Mouse (Mus musculus): Measurements from ENCODE around the gene Abcb8. TPM values are rescaled to one million over a fixed set of nuclear protein-coding genes. Genes with fewer than 3 reads are reported as not detected.

Abcb8 gene
- total RNA-seq, 2 experiments from 2014 or later = 46.7 to 51.4 TPM

- DNase-seq (ENCODE audit: low spot score in 2 of 2) = peak; percentile 77 to 80
Observed at GRCm38 (mm10) chr5:24447624-24448298, 54.3 kb downstream of the Abcb8 start, which contains the start of gene Tmub1. Tmub1 (minus strand) TSS chr5:24447854.

DNA sequence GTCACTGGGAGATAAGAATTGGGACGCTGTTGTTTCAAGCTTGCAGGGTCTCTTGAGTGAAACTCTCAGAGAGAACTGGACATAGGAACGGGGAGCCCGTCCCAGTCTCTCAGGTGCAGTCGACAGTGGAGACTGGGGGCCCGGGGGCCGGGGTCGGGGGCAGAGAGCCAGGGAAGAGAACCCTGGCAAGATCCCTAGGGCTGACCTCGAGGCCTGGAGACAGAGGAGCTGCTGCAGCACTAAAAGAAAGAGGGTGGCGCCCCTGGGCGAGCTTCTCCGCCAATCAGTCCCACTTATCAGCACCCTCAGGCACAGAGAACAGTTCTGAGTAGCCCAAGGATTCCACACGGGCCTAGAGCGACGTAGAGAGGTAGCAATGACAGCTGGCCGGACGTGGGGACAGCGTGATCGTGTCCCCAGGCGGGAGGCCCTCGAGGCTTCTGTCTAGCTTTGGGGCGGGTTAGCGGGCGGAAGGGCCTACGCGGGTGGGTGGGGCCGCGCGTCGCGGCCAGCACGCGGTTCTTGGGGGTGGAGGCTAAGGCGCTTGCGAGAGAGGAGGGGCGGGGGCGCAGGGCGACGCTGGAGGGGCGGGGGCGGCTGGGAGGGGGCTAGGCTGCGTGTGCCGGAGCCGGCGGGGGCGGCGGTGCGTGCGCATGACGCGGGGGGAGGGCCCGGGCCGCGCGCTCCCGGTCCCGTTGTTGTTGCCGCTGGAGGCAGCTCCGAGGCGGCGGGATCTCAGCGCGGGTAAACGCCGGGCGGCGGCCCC, 58.0 kb downstream of the Abcb8 start:
- peak; percentile 86 to 90 for DNase-seq (ENCODE audit: low spot score in 2 of 2)
- intact Hi-C loops (cut with DNase I) = no loop called here

More at GRCm38 (mm10) chr5:24447624-24448298, 54.3 kb downstream of the Abcb8 start, which contains the start of gene Tmub1:
- intact Hi-C loops (cut with DNase I) = no loop called here

DNA sequence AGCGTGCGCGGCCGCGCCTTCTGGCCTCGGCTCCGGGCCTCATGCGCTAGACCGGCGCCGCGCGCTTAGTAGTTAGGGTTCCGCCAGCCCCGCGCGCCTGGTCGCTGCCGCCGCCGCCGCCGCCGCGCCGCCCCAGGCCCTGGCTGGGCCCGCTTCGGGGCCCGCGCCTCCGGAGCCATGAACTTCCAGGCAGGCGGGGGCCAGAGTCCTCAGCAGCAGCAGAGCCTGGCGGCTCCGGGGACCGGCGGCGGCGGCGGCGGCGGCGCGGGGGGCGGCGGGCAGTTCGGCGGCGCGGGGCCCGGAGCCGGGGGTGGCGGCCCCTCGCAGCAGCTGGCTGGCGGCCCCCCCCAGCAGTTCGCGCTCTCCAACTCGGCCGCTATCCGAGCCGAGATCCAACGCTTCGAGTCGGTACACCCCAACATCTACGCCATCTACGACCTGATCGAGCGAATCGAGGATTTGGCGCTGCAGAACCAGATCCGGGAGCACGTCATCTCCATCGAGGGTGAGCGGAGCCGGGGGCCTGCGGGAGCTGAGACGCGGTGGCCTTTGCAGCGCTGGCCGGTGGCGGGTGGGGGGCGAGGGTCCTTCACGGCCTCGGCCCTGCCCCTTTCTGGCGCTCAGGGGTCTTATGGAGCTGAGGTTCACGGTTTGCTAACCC, 58.7 kb downstream of the Abcb8 start, which contains the start of gene Agap3:
TSS of gene Agap3 (plus strand) at position 148 of the 661 bp plus-strand sequence.
- peak in 1 of 2 experiments; percentile 32 for DNase-seq (ENCODE audit: low spot score in 2 of 2)
- intact Hi-C loops (cut with DNase I) = no loop called here

DNA sequence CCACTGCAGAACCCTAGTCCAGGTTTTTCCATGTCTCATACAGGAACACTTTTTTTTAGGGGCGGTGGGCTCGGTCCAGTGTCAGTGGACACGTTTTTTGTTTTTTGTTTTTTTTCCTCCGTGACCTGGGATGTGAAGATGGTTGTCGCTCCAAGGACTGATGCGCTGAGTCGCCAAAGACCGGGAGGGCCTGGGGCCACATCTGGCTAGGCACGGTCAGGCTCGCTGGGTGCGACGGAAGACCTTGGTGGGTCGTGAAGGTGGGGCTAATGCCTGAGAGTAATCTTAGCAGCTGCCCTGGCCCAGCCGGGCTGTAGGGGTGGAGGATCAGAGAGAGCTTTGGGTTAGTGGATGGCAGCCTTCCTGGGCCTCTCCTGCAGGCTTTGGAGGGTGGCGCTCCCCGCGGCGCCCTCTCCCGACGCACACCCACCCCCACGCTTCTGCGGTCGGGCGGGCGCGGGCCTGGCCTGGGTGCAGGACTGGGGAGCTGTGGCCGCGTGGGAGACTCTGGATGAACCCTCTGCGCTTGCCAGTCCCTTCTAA, 59.3 kb downstream of the Abcb8 start:
- intact Hi-C loops (cut with DNase I) = no loop called here
- DNase-seq (ENCODE audit: low spot score in 2 of 2) = peak in 1 of 2 experiments; percentile 32

DNA sequence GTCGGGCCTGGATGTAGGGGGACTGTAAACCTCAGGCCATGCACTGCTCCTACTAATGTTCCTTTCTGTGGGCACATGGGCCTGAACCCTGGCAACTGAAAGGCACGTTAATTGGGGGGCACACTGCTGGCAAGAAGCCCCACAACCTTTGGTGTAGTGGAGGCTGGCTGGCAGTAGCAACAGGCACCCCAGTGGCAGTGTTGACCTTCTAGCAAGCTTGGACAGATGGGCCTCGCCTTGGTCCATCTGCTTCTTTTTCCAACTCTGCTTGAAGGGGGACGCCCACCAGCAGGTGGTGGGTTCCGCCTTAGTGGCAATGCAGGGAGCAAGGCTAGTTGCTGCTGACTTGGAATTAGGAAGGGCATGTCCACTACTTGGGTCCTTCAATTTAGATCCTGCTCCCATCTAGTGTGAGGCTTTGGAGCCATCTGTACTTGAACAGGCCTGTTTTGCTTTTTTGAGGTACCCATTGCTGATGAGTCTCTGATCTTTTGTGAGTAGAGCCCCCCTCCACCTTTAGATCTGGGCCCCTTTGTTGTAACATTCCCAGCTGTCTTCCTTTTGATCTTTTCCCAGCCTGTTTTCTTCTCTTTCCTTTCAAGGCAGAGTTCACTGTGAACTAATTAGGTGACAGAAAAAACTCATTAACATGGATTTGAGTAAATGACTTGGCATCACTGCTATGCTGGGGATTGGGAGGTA, 60.0 kb downstream of the Abcb8 start:
- intact Hi-C loops (cut with DNase I) = no loop called here
- peak in 1 of 2 experiments; percentile 26 for DNase-seq (ENCODE audit: low spot score in 2 of 2)

DNA sequence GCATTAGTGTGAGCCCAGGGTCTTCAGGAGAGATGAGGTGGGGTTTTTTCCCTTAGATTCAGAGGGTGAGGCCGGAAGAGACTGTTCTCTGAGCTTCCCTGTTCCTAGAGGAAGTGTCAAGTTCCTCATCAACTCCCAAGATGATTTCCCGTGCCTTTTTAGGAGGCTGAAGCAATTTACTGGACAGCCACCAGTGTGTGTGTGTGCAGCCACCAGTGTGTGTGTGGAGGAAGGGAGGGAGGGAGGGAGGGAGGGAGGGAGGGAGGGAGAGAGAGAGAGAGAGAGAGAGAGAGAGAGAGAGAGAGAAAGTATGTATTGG, 60.5 kb downstream of the Abcb8 start:
- intact Hi-C loops (cut with DNase I) = no loop called here
- no peak for DNase-seq (ENCODE audit: low spot score in 2 of 2)

DNA sequence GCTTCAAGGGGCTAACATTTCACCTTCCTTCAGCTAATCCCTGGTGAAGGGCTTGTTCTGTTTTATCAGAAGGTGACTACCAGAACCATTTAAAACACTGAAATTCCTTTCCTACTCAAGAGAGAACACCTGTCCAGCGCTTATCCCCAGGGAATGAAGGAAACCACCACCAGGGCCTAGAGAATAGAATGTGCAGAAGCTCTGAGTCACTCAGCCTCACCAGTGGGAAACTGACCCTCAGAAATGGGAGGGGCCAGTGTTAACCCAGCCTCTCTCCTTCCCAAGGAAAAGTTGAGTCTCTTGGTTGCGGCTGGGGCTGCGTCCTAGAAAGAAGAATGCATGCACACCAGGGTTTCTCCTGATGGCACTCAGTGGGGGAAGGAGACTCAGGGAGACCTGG, 61.6 kb downstream of the Abcb8 start:
- intact Hi-C loops (cut with DNase I) = no loop called here

DNA sequence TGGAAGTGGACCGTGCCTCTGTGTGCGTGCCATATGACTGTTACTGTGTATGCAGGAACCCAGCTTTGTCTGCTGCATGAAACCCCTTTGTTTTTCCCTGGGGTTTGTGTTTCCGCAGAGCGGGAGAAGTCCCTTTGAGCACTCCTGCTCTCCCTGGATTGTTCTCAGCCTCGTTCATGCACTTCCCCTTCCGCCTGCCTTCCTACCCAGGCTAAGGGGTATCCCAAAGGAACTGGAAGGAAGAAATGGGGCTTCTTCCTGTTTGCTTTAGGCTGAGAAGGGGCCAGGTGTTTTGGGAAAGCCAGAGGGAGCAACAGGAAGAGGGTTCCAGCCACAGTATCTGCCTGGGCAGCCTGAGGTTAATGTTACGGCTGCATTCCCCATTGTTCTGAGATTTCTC, 62.1 kb downstream of the Abcb8 start:
- no peak for DNase-seq (ENCODE audit: low spot score in 2 of 2)
- intact Hi-C loops (cut with DNase I) = no loop called here

More for the DNA sequence above, 61.6 kb downstream of the Abcb8 start:
- DNase-seq (ENCODE audit: low spot score in 2 of 2) = no peak

Other genes with a start within 250 kb of the Abcb8 start
- gene Nupl2, start 228.7 kb upstream of the Abcb8 start, total RNA-seq (2021) = 10 to 100 TPM in 1 of 2 experiments, 1 to 10 TPM in 1; 9.4 to 10.3 TPM
- gene Kcnh2, start 42.1 kb upstream of the Abcb8 start, total RNA-seq (2021) = 10 to 100 TPM; 19.9 to 22.1 TPM
- gene Nos3, start 28.9 kb upstream of the Abcb8 start, total RNA-seq (2021) = 10 to 100 TPM; 10.2 to 12.1 TPM
- gene Atg9b, start 1.5 kb upstream of the Abcb8 start, total RNA-seq (2021) = 1 to 10 TPM; 2.1 to 3.4 TPM
- gene Asic3, start 19.7 kb downstream of the Abcb8 start, total RNA-seq (2021) = not detected
- 100 to 1,000 TPM; 138 to 149 TPM for gene Cdk5, start 29.9 kb downstream of the Abcb8 start, total RNA-seq (2021)
- gene Slc4a2, start 30.2 kb downstream of the Abcb8 start, total RNA-seq (2021) = 10 to 100 TPM; 26.8 to 31.9 TPM
- gene Fastk, start 51.6 kb downstream of the Abcb8 start, total RNA-seq (2021) = 100 to 1,000 TPM; 110 to 120 TPM
- 10 to 100 TPM; 30.4 to 31.2 TPM for gene Tmub1, start 54.2 kb downstream of the Abcb8 start, total RNA-seq (2021)
- 100 to 1,000 TPM; 464 to 465 TPM for gene Agap3, start 58.5 kb downstream of the Abcb8 start, total RNA-seq (2021)
- under 1 TPM in 1 of 2 experiments, not detected in 1; 0.40 TPM for gene Gbx1, start 133.5 kb downstream of the Abcb8 start, total RNA-seq (2021)
- under 1 TPM; 0.15 to 0.30 TPM for gene Asb10, start 147.3 kb downstream of the Abcb8 start, total RNA-seq (2021)
- under 1 TPM in 1 of 2 experiments, not detected in 1; 0.13 TPM for gene 4931409K22Rik, start 163.1 kb downstream of the Abcb8 start, total RNA-seq (2021)
- gene Abcf2, start 183.8 kb downstream of the Abcb8 start, total RNA-seq (2021) = 10 to 100 TPM; 62.0 to 64.8 TPM
- 10 to 100 TPM; 65.1 to 73.8 TPM for gene Chpf2, start 193.1 kb downstream of the Abcb8 start, total RNA-seq (2021)
- 100 to 1,000 TPM; 102 to 110 TPM for gene Smarcd3, start 230.7 kb downstream of the Abcb8 start, total RNA-seq (2021)

Measured in left cerebral cortex, postnatal 14 days (tissue).